Mouse (Mus musculus) retina, embryonic 14.5 days (tissue): Measurements from ENCODE around the gene Actrt3.

Experiments used
- DNase-seq: peaks from one replicate; pipeline ENCODE4 v3.0.0-alpha.2; 2015; ENCODE audit warnings: low spot score

The Actrt3 gene

DNA sequence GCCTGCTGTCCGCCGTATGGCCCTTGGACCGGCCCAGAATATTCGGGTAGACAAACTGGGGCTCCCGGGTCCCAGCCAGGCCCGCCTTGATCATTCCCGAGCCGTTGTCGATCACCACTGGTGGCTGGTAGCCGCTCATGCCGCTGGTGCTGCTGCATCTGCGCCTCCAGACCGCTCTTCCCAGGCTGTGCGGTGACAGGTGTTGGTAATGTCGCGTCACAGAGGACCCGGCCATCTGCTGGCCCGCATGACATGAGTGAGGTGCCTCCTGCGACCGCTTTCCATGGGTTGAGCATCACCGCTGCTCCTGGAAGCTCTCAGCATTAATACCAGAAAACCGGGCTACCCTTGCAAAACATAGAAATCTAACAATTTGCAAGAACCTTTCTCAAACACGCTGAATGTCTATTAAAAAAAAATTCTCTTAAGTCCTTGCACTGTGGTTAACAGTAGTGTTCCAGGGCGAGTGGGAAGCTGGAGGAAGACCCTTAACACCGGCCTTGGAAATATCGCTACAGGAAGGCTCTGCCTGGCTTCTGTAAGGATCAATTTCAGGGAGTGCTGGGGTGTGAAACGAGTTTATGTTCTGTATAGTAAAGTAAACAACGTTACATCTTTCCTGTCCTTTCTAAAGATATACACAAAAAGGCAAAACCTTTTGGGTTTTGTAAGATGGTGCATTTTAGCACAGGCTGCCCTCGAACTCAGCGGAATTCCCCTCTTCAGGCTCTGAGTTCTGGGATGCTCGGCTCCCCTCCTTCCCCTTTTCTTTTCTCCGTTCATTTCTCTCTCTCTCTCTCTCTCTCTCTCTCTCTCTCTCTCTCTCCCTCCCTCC, at the start of gene Actrt3:
Gene Actrt3, minus strand, starts transcription at position 229 of the 835 bp plus-strand sequence.
- peak; percentile 71 for DNase-seq

DNA sequence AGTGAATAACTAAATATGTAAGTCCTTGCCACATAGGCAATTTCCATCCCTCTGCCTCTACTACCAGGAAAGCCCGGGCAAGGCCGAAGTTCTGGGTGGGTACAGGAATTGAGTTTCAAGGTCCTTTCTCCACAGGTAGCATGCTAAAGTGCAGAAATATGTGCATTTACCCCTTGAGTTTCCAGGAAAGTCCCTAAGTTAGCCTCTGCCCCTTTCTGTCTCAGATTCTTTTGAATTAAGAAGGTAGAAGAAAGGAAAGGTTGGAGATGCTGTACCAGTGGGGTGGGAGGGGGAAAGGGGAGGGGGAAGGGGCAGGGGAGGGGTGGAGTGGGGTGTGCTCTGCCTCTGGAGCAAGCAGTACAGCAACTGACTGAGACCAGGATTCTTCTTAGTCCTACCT, 48.7 kb upstream of the Actrt3 start:
- no peak for DNase-seq

DNA sequence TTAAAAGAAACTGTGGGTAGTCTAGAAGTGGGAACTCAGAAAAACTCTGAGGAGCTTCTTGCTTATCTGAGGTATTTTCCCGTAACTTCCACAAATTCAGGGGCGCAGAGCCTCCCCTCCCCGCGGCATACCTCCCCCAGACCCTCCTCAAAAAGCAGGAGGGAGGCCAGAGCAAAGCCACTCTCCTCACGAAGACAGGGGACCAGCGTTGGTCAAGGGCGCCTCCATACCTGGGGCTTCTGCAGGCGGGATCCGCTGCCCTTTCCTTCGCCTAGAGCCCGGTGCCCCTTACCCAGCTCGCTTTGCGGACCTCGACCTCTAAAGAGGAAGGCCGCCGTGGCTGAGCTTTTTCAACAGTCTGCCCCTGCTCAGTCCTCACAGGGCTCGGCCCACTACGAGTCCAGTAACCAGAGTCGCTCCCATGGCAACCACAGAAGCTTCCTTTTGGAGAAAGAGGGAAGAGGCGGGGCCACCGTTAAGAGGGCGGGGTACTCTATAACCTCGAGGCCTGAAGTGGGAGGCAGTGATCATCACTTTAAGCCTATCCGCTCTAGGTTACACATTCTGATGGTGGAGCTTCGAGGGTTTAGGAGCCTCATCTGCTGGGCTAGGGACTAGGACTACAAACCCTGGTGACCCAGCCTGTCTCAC, 47.8 kb upstream of the Actrt3 start, which contains the start of gene Lrrc34:
Gene Lrrc34, minus strand, starts transcription at position 430 of the 651 bp plus-strand sequence.
- peak; percentile 81 for DNase-seq

DNA sequence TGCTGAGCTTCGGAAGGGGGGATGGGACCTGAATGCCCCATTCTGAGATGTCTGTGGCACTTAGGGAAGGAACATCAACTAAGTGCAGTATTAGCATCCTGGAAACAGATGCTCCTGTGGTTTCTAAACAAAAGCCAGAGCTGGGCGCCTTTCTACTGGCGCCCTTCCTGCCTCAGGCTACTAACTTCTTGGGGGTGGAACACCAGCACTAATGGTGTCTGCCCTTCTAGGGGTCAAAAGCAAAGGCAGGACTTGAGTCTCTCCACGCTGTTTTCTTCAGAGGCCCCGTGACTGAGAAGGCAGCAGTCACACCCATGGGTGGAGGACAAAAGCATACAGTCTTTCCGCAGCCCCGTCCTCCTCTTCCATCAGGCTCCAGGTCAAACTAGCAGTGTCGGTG, 47.0 kb upstream of the Actrt3 start:
- DNase-seq, result peak; percentile 6

DNA sequence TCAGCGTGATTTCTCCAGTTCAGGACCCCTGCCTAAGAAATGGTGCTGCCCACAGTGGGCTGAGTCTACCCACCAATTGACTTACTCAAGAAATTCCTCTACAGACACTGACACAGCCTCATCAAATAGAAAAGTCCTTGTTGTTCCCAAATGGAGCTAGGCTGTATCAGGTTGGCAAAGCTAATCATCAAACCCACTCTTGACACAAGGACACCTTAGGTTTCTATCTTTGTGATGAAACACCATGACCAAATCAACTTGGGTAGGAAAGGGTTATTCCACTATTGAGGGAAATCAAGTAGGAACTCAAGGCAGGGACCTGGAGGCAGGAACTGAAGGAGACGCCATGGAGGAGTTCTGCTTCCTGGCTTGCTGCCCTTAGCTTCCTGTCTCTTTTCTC, 44.5 kb upstream of the Actrt3 start, which contains the start of gene Lrriq4:
Gene Lrriq4, plus strand, starts transcription at position 301 of the 400 bp plus-strand sequence.
- no peak for DNase-seq

DNA sequence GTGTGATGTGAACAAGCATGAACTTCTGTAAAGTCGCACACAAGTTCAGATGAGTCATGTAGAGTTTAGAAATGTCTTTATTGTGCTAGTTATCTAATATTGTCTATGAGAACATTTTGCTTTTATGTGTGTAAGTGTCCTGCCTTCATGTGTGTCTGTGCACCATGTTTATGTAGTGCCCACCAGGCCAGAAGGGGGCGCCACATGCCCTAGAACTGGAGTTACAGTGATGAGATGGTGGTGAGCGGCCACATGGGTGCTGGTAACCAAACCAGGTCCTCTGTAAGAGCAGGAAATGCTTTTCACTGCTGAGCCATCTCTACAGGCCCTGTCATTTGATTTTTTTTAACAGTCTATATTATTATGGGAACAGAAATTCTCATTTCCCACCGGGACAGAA, 35.9 kb upstream of the Actrt3 start:
- no peak for DNase-seq

DNA sequence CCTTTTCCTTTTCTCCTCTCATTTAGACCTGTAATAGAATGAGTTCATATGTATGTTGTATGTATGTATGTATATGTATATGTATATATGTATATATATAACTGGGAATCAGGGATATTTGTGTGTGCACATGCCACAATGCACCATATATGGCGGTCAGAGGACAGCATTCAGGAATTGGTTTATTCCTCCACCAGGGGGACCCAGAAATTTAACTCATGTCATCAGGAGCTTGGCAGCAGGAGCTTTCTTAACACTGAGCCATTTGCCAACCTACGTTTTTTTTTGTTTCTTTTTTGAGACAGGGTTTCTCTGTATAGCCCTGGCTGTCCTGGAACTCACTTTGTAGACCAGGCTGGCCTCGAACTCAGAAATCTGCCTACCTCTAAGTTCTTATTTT, 33.9 kb upstream of the Actrt3 start:
- DNase-seq, result peak; percentile 43

DNA sequence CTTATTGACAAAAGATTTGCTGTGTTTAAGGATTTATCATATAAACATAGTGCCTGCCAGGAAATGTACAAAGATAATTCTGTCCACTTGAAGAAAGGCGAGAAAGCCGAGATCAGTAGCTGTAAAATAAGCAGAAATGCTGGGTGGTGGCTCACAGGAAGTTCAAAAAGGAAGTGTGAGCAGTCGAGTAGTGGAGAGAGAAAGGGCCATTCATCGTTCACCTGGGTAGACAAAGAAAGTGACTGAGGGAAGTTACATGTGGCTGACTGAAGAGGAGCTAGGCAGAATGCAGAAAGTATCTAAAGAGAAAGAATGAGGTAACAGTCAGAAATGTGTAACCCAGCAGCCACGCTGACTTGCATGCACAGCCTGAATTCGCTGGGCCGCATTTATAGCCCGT, 20.4 kb upstream of the Actrt3 start:
- DNase-seq, result no peak

DNA sequence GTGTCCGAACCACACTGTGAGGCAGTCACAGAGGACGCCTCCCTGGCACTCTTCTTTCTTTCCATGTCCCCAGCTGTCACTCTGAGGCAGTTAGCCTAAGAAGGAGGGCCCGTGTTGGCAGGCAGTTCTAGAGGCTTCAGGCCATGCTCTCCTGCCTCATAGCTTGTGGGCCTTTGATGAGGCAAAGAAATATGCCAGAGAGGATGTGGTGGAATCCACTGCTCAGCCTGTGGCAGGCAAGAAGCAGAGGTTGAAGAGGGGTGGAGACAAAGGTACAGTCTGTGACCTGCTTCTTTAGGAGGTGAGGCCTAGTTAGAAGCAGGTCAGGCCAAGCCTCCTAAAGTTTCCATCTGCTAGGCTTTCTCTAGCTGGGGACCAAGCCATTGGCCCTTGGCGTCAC, 11.2 kb upstream of the Actrt3 start:
- no peak for DNase-seq

DNA sequence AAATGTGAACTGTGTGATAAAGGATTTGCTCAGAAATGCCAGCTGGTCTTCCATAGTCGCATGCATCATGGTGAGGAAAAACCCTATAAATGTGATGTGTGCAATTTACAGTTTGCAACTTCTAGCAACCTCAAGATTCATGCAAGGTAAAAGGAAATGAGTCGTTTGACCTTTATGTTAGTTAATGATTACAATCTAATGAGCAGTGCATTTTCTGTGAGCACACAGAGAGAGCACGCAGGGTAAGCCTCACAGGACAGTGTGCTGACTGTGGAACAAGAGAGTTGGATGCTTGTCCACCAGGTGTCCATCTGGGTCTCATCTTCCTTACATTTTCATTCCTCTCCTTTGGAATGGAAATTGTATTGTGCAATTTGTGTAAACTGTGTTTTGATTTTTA, 9.3 kb upstream of the Actrt3 start:
- DNase-seq, result no peak

DNA sequence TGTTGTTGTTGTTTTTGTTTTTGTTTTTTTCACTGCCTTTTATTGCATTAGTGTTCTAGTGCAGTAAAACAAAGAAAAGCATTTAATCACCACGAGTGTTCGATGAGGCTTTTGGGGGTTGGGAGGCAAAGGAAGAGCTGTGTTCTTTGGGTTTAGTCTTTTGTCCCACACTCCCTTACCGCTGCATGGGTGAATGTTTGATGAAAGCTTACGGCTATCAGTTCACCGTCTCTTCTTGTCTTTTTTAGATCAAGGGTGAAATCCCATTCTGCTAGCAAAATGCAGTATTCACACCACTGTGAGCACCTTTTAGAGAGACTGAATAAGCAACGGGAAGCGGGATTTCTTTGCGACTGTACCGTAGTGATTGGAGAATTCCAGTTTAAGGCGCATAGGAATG, 3.5 kb upstream of the Actrt3 start:
- no peak for DNase-seq

DNA sequence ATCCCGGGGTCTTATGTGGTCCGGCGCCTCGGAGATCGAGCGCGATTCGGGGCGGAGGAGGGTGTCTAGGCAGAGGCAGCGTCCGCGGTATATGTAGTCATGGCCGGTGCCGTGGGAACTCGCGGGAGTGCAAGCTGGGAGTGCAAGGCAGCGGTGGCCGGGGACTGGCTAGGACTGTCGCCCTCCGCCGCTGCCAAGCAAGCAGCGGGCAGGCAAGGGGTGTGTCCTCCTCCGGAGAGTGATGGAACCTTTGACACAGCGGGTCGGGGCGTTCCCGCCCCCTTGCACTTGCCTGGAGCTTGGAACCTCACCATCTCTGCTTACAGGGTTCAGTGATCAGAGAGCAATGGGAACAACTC, 3.0 kb upstream of the Actrt3 start:
- peak; percentile 76 for DNase-seq

DNA sequence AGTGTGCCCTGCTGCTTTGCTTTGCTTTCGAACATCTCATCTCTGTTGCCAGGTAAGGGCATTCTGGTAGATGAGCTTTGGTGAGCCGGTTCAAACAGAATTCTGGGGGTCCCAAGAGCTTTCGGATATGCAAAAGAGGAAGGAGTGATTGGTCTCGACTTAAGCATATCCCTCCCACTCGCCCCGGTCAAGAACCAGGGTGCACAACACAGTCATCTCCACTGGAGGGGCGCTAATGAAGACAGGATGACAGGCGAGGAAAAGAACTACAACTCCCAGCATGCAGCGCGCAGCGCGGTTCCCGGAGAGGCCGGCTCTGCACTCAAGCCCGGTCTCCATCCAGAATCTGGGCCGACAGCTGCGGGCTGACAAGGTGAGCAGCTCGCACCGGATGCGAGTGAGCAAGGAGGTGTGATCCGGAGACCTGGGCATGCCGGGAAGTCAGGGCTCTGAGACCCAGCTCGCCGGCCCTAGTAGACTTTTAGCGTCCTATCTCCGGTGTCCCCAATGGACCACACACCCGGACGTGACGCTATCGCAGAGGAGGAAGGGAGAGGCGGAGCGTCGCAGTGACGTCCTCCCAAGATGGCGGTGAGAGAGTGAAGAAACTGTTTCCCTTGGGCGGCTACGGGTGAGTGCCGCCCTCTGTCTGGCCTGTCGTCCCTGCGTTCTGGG, 2.5 kb upstream of the Actrt3 start, which contains the start of gene Mynn:
Gene Mynn, plus strand, starts transcription at position 1 of the 675 bp plus-strand sequence.
- DNase-seq, result peak; percentile 97

DNA sequence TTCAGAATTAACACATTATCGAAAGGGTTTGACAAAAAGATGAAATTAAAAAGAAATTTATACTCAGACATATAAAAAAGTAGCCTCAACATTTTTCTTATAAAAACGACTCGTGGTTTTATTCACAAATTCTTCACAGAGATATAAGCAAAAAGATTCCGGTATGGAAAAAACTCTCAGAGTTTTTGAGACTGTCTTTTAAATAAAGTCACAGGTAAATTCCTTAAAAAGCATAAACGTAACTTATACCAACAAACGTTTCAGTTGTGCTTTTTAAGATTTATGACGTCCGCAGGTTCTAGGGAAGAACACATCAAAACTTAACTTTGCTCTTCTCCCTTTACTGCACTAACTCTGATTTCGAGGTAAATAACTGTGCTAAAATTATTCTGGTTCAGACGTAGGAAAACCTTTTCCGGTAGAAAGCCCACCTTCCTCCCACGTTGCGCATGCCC, 1.9 kb upstream of the Actrt3 start:
- DNase-seq, result no peak

DNA sequence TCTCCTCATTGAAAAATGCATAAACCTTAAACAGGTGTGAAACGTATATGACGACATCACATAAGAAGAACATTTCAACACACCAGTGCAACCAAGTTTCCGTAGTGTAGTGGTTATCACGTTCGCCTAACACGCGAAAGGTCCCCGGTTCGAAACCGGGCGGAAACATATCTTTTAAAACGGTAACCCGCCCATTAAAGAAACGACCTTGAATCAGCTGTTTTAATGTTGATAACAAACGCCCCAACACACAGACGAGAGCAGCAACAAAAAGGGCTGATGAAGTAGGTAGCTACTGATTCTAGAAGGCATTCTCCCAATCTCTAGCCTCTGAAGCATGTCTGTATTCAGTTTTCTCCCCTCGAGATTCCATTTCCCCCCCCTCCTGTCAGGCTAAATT, 1.4 kb upstream of the Actrt3 start:
- DNase-seq, result peak; percentile 97

DNA sequence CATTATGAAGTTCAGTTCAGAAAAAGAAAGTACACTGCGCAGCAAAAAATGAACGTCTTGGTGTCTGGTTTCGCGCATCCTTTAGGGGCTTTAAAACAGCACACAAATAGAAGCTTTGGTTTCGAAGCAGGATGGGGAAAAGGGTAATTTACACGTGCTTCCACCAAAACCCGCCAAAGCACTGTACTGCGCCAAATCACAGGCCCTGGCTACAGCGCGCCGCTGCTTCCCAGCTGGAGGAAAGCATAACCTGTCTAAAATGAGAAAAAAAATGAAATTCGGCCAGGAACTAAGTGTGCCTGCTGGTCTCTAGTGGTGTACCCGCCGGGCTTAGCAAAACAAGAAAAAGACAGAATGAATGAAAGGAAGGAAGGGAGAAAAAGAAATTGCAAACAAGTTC, 978 bp upstream of the Actrt3 start:
- DNase-seq, result no peak

DNA sequence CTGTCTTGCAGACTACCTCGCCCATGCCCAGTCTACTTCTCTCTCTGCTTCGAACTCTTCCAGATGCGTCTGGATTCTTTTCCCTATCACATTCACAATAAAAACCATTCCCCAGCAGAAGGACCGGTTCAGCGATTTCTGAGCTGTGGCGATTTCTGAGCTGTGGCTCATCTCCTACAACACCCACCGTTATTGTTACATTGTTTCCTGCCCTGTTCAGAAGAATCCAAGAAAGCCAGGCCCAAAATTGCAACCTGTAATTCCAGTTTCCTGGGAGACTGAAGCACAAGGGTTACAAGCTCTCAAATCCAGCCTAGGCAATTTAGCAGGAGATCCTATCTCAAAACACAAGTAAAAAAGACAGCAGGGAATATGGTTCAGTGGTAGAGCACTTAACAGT, 2.5 kb downstream of the Actrt3 start:
- no peak for DNase-seq

DNA sequence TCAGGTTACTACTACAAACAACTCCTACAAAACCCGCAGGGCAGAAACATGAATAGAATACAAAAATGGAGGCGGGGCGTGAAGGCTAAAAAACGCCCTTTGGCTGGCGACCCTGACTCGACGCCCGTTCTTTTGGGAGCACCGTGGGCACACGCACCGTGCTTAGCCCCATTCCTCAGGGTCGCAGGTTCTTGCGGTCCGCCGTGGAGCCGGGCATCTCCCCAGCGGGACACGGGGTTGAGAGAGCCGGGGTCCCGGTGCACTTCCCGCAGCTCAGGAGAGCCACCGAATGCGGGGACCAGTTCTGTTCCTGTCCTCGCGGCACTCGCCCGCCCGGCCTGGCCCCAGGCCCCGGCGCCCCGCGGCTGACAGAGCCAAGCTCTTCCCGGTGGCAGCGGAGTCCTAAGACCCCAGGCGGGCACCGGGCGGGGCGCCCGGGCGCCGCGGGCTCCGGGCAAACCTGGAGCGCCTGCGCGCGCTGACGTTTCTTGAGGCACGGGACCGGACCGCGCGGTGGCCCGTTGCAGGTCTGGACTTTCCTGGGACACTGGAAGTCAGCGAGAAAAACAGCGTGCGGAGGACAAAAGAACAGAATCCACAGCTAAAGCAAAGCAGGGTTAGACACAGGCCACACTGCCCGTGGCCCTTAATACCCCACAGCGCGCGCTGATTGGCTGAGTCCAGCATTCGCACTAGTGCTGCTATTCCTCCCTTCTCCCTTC, 4.5 kb downstream of the Actrt3 start:
- peak; percentile 63 for DNase-seq

DNA sequence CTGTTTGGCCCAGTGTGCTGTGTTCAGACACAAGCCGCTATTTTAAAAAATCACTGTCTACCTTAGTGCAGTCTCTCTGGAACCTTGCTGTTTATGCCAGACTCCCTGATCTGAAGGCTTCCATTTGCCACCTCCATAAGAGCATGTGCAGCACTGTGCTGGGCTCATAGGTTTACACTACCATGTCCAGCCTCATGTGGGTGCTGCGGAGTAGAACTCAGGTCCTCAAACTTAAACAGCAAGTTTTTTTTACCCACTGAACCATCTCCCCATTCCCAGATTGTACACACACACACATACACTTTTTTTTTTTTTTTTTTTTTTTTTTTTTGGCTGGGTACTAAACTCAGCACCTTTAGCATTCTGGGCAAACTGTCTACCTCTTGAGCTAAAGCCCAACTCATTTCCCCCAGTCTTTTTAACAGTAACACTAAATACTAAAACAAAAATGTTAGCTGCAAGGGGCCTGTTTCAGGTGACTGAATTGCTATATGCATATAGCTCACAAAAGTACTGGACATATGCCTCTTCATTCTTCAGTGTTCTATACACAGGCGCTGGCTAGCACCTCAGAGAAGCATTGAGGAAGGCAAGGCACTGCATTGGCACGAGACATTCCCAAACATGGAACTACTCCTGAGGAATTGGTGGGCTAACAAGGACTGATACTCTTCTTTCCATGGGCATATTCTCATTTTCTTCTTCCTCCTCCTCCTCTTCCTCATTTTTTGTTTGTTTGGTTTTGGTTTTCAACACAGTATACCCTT, 5.8 kb downstream of the Actrt3 start:
- peak; percentile 25 for DNase-seq

DNA sequence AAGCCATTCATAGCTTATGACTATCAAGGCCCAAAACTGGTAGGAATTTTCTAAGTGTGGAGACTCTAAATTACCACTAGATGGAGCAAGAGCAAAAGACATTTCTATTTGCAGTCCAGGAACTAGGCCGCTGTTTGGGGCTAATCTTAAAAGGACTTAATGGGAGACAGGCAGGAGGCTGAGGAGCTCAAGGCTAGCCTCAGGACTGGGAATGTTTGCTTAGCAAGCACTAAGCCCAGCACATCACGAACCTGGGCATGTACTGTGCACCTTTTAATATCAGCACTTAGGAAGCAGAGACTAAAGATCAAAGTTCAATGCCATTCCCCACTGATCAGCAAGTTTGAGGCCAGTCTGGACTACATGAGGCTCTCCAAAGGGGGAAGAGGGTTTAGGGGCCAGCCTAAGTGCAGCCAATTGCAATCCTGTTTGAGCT, 7.3 kb downstream of the Actrt3 start:
- peak; percentile 93 for DNase-seq

DNA sequence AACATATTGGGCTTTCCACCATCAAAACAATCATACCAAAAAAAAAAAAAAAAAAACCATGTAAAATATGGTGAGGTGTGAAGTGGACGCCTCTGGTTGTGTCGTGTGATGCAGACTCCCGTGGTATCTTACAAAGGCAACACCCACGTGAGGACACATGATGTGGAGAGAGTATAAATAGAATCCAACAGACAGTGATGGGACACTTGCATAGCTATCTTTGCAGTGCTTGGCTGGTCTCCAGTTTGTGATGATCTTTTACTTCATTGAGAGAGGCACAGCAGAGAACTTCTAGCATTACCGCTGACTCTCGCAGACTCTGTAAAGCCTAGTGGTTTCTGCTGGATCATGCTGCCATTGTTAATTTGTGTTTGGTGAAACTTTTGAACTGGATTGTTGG, 10.9 kb downstream of the Actrt3 start:
- DNase-seq, result no peak
